Mouse (Mus musculus) 3134 (cell line): ENCODE data around the gene Wdr4.
A peak's percentile ranks its signal among the peaks of the same experiment; 100 is the strongest.
"Not testable (repeated sequence)": the region's sequence is repeated elsewhere in the genome, so short reads cannot be mapped to it uniquely, and the experiment has no call there.

Experiments
- DNase-seq: peaks from one replicate; pipeline ENCODE4 v3.0.0-alpha.2; 2011; ENCODE audit warnings: low spot score; ENCODE audit not compliant: insufficient read length; ENCODE audit errors: extremely low read depth

Gene Wdr4

GRCm38 (mm10) chr17:31519946-31520838, at the start of gene Wdr4, which contains the start of gene Ndufv3:
Wdr4 (minus strand) TSS chr17:31519980.
Ndufv3 (plus strand) TSS chr17:31520115.
- peak; percentile 100 for DNase-seq

GRCm38 (mm10) chr17:31566276-31566675, 46.5 kb upstream of the Wdr4 start:
- no peak for DNase-seq

- DNase-seq, result peak; percentile 68
Measured at GRCm38 (mm10) chr17:31565141-31566056, 45.6 kb upstream of the Wdr4 start.

- no peak for DNase-seq
Measured at GRCm38 (mm10) chr17:31564858-31565140, 45.0 kb upstream of the Wdr4 start.

GRCm38 (mm10) chr17:31564015-31564857, 44.5 kb upstream of the Wdr4 start, which contains the start of gene Pknox1:
Pknox1 (plus strand) TSS chr17:31564734.
- peak; percentile 97 for DNase-seq

- no peak for DNase-seq
Measured at GRCm38 (mm10) chr17:31563632-31564014, 43.8 kb upstream of the Wdr4 start.

GRCm38 (mm10) chr17:31559021-31559789, 39.4 kb upstream of the Wdr4 start:
- DNase-seq, result no peak

- no peak for DNase-seq
Measured at GRCm38 (mm10) chr17:31557947-31558542, 38.3 kb upstream of the Wdr4 start.

GRCm38 (mm10) chr17:31557124-31557880, 37.5 kb upstream of the Wdr4 start:
- no peak for DNase-seq

GRCm38 (mm10) chr17:31556253-31556652, 36.5 kb upstream of the Wdr4 start:
- DNase-seq, result no peak

- DNase-seq, result not testable (repeated sequence)
Measured at GRCm38 (mm10) chr17:31552601-31553000, 32.8 kb upstream of the Wdr4 start.

GRCm38 (mm10) chr17:31549389-31549788, 29.6 kb upstream of the Wdr4 start:
- DNase-seq, result no peak

GRCm38 (mm10) chr17:31547974-31548373, 28.2 kb upstream of the Wdr4 start:
- no peak for DNase-seq

- no peak for DNase-seq
Measured at GRCm38 (mm10) chr17:31546444-31547196, 26.8 kb upstream of the Wdr4 start.

- DNase-seq, result no peak
Measured at GRCm38 (mm10) chr17:31543574-31543973, 23.8 kb upstream of the Wdr4 start.

GRCm38 (mm10) chr17:31541460-31541831, 21.7 kb upstream of the Wdr4 start:
- DNase-seq, result no peak

- DNase-seq, result no peak
Measured at GRCm38 (mm10) chr17:31540809-31541459, 21.2 kb upstream of the Wdr4 start.

GRCm38 (mm10) chr17:31540101-31540500, 20.3 kb upstream of the Wdr4 start:
- no peak for DNase-seq
